Mouse (Mus musculus) spleen, adult 2 months (tissue): Measurements from ENCODE around the gene Ust. TPM values are rescaled to one million over a fixed set of nuclear protein-coding genes. Genes with fewer than 3 reads are reported as not detected.

ENCODE experiments used
- DNase-seq, 2 experiments: peaks; one replicate each; pipeline versions ENCODE4 v3.0.0 to v3.0.0-alpha.2; 2012 to 2021; ENCODE audit warnings: low spot score in 2 of 2, low read depth in 1 of 2
- H3K27ac ChIP-seq: fragments of 200-500 bp; 2 replicates; pipeline ENCODE4 v1.5.1; 2012; ENCODE audit warnings: low read length, inconsistent platforms; ENCODE audit not compliant: insufficient read depth
- H3K27me3 ChIP-seq: fragments of 200-500 bp; 2 replicates; pipeline ENCODE4 v1.6.1; 2012; ENCODE audit warnings: mild to moderate bottlenecking, moderate library complexity, low read length, inconsistent platforms; ENCODE audit not compliant: control insufficient read depth, insufficient read depth
- H3K36me3 ChIP-seq: fragments of 200-500 bp; 2 replicates; pipeline ENCODE4 v1.6.1; 2012; ENCODE audit warnings: mild to moderate bottlenecking, low read length, inconsistent platforms; ENCODE audit not compliant: control insufficient read depth, insufficient read depth
- H3K4me1 ChIP-seq: fragments of 200-500 bp; 2 replicates; pipeline ENCODE4 v1.6.1; 2011; ENCODE audit warnings: inconsistent platforms; ENCODE audit not compliant: control insufficient read depth, insufficient read depth, insufficient read length
- H3K4me3 ChIP-seq: fragments of 200-500 bp; 2 replicates; pipeline ENCODE4 v1.5.1; 2011; ENCODE audit warnings: mild to moderate bottlenecking, inconsistent platforms; ENCODE audit not compliant: insufficient read depth, insufficient read length; ENCODE audit errors: extremely low read depth
- CTCF ChIP-seq: fragments of 200-500 bp; IDR thresholded peaks from 2 replicates; pipeline ENCODE4 v1.5.1; 2011; ENCODE audit warnings: mild to moderate bottlenecking, inconsistent platforms; ENCODE audit not compliant: insufficient read depth, insufficient read length, insufficient replicate concordance; ENCODE audit errors: extremely low read depth
- POLR2A ChIP-seq: fragments of 200-500 bp; IDR thresholded peaks from 2 replicates; pipeline ENCODE4 v1.6.1; 2011; ENCODE audit warnings: low read depth, low read length, inconsistent platforms
- WGBS: fragments of 180-500 bp; shearing (Covaris S2); methylation state at CpG from one replicate; pipeline ENCODE4 v1.1.7; 2018; 5-methylcytosine and 5-hydroxymethylcytosine counted together
- polyA plus RNA-seq: library from polyadenylated mRNA; depleted of rRNA; stranded (reverse); fragments of >200 nt; gene quantifications from 2 replicates; pipeline ENCODE4 v1.2.3, GENCODE M21; 2012

Ust gene
- polyA plus RNA-seq, 1 experiment: 1.9 TPM

GRCm38 (mm10) chr10:8242336-8242735 lies 276.3 kb downstream of the Ust start:
- H3K36me3 ChIP-seq: no peaks in the 10 kb centered on the region
- no peaks in the 10 kb centered on the region for H3K27me3 ChIP-seq
- 16% methylated on average over 4 of the region's 4 CpGs for WGBS
- no peak overlapping the region for H3K27ac ChIP-seq
- TF ChIP-seq CTCF (peak; percentile 22; the same call in 1 of the 2 replicates), POLR2A (no peak)
- H3K4me3 ChIP-seq: no peak overlapping the region
- H3K4me1 ChIP-seq: no peaks in the 10 kb centered on the region
- DNase-seq: peak; percentile 25 to 53

- Histone ChIP-seq H3K4me1 (no peaks in the 10 kb centered on the region), H3K27ac (no peak overlapping the region), H3K4me3 (no peak overlapping the region), H3K36me3 (no peaks in the 10 kb centered on the region), H3K27me3 (no peaks in the 10 kb centered on the region)
- DNase-seq: no peak
- 40% methylated on average over 4 of the region's 4 CpGs for WGBS
- TF ChIP-seq CTCF (no peak), POLR2A (no peak)
These were observed 277.9 kb downstream of the Ust start for GRCm38 (mm10) chr10:8240703-8241102.

GRCm38 (mm10) chr10:8240242-8240641 lies 278.4 kb downstream of the Ust start:
- no peak for TF ChIP-seq POLR2A
- TF ChIP-seq CTCF: peak; percentile 59; the same call in 1 of the 2 replicates
- Histone ChIP-seq H3K27me3 (no peaks in the 10 kb centered on the region), H3K36me3 (no peaks in the 10 kb centered on the region), H3K27ac (no peak overlapping the region), H3K4me3 (no peak overlapping the region), H3K4me1 (no peaks in the 10 kb centered on the region)
- DNase-seq: peak; percentile 29 to 65
- 7% methylated on average over 3 of the region's 3 CpGs for WGBS

DNA sequence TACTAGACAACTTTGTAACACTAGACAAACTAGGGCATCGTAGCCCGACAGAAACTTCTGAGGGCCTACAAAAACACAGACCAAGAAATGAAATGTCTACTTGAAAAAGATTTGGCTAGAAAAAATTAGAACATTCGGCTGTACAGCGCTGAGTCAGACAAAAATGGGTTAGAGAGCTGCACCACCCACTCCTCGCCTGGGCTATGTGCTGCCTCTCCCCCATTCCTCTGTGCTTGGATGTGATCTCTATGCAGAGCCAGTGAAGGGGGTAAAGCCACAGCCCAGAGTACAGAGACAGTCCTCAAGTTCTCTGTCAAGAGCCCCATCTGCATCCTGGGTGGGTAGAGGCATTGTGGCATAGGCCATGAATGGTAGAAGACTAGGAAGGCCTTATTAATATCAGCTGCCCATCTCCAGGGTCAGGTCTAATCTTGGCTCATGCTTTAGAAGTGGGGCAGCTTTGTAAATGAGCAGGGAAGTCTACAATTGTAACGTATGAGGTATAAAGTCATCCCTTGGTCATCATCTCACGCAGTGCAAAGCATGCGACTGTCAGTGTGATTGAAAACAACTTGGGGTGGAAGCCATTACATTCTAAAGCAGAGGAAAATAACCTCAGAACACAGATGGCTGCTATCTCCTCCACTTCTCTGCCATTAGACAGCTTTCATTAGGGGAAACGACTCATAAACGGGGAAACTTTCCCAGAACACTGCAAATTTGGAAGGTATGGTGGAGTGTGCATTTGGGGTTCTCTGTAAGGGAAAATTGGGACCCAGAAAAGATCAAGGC lies 281.6 kb downstream of the Ust start:
- Histone ChIP-seq H3K36me3 (no peaks in the 10 kb centered on the region), H3K4me3 (no peak overlapping the region), H3K4me1 (no peaks in the 10 kb centered on the region), H3K27me3 (no peaks in the 10 kb centered on the region), H3K27ac (no peak overlapping the region)
- 91% methylated on average over 10 of the region's 10 CpGs for WGBS
- TF ChIP-seq CTCF (no peak), POLR2A (no peak)
- no peak for DNase-seq

- H3K27me3 ChIP-seq: no peaks in the 10 kb centered on the region
- WGBS: 91% methylated on average over 8 of the region's 8 CpGs
- TF ChIP-seq CTCF (no peak), POLR2A (no peak)
- no peaks in the 10 kb centered on the region for H3K36me3 ChIP-seq
- no peaks in the 10 kb centered on the region for H3K4me1 ChIP-seq
- H3K4me3 ChIP-seq: no peak overlapping the region
- H3K27ac ChIP-seq: no peak overlapping the region
- no peak for DNase-seq
These were observed 285.3 kb downstream of the Ust start for GRCm38 (mm10) chr10:8233148-8233901.

- Histone ChIP-seq H3K36me3 (no peaks in the 10 kb centered on the region), H3K27me3 (no peaks in the 10 kb centered on the region), H3K4me1 (no peaks in the 10 kb centered on the region), H3K4me3 (no peak overlapping the region), H3K27ac (no peak overlapping the region)
- no peak for DNase-seq
- no peak for TF ChIP-seq POLR2A
- TF ChIP-seq CTCF: no peak
- WGBS: 89% methylated on average over 6 of the region's 6 CpGs
These were observed 286.1 kb downstream of the Ust start for GRCm38 (mm10) chr10:8232535-8232934.

DNA sequence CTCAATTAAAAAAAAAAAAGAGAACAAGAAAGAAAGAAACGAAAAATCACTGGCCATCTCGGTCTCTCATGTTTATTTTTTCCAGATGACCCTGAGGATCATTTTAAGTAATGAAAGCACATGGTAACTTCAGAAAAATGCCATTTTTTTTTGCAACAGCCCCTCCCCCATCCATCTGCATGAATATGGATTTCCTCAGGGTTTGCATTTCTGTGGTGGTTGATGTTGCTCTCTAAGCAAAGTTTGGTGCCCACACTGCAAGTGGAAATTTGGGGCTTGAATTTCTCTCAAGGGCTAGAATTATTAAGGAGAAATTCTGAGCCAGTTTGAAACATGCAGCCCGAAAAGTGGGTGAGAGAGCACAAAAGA lies 290.3 kb downstream of the Ust start:
- WGBS: 89% methylated on average over 3 of the region's 3 CpGs

More for the DNA sequence above, 290.3 kb downstream of the Ust start:
- Histone ChIP-seq H3K4me1 (no peaks in the 10 kb centered on the region), H3K36me3 (no peaks in the 10 kb centered on the region), H3K27me3 (no peaks in the 10 kb centered on the region), H3K4me3 (no peak overlapping the region), H3K27ac (no peak overlapping the region)
- DNase-seq: no peak
- no peak for TF ChIP-seq CTCF
- no peak for TF ChIP-seq POLR2A
